Mouse (Mus musculus): ENCODE data around the gene Cyp11a1. TPM values are rescaled to one million over a fixed set of nuclear protein-coding genes. Genes with fewer than 3 reads are reported as not detected.

The Cyp11a1 gene
- polyA plus RNA-seq, 1 experiment from 2014 or later, result 2.9 TPM

DNA sequence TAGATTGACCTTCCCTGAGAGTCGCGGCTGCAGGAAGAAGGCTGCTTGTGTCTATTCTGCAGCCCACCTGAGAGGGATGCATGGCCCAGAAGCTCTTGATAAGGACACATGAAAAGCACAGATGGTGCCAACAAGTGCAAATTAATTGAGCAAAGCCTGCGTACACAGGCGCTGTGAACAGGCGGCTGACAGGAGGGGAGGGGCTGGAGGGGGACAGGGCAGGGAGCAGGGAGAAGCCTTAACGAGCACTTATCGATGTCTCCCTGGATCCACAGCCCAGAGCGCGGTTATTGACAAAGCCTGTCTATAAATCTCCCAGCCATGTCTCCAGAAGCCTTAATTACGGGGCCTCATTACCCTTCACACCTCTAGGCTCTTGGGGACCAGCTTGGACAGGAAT, 38.6 kb downstream of the Cyp11a1 start:
- WGBS (ENCODE audit: insufficient replicate concordance), result 43% methylated on average over 10 of the region's 10 CpGs
- no peak for ATAC-seq (ENCODE audit: low read depth)

DNA sequence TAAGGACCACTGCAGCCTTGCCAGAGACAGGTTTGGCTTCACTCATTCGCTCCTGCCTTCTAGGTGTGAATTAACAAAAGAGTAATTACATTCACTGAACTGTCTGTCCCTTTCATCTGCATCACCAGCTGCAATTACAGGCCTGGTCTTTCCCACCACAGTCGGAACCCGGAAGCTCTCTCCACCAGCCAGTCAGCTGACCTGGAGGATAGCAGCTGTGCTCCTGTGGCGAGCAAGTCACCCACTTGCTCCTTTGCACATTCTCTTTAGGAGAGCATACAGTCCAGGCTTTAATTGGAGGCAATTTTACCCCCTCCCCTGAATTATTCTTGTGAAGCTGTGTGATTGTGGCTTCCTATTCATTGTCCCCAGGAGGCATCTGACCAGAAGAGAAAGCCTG, 39.4 kb downstream of the Cyp11a1 start:
- no peaks in the 10 kb centered on the region; the same call in 1 of the 2 replicates for H3K27me3 ChIP-seq (ENCODE audit: control insufficient read depth, insufficient read depth, low read depth, low read length)
- no peaks in the 10 kb centered on the region for H3K9me3 ChIP-seq (replicated peaks; ENCODE audit: control insufficient read depth, low read length)
- H3K4me1 ChIP-seq (ENCODE audit: control insufficient read depth, low read depth, low read length), result no peaks in the 10 kb centered on the region
- H3K4me3 ChIP-seq (ENCODE audit: low read depth, low read length), result no peak overlapping the region
- no peak overlapping the region for H3K9ac ChIP-seq (ENCODE audit: low read depth, low read length)
- WGBS (ENCODE audit: insufficient replicate concordance), result 25% methylated on average over 4 of the region's 4 CpGs
- H3K36me3 ChIP-seq (ENCODE audit: control insufficient read depth, insufficient read depth), result no peaks in the 10 kb centered on the region
- ATAC-seq (ENCODE audit: low read depth), result no peak
- H3K4me2 ChIP-seq (ENCODE audit: low read depth, low read length), result no peak overlapping the region
- H3K27ac ChIP-seq (ENCODE audit: low read length), result no peak overlapping the region

More for the DNA sequence above, 38.6 kb downstream of the Cyp11a1 start:
- H3K4me2 ChIP-seq (ENCODE audit: low read depth, low read length), result no peak overlapping the region
- no peak overlapping the region for H3K4me3 ChIP-seq (ENCODE audit: low read depth, low read length)
- H3K27me3 ChIP-seq (ENCODE audit: control insufficient read depth, insufficient read depth, low read depth, low read length), result no peaks in the 10 kb centered on the region; the same call in 1 of the 2 replicates
- no peaks in the 10 kb centered on the region for H3K9me3 ChIP-seq (replicated peaks; ENCODE audit: control insufficient read depth, low read length)
- H3K4me1 ChIP-seq (ENCODE audit: control insufficient read depth, low read depth, low read length), result no peaks in the 10 kb centered on the region
- no peaks in the 10 kb centered on the region for H3K36me3 ChIP-seq (ENCODE audit: control insufficient read depth, insufficient read depth)
- no peak overlapping the region for H3K9ac ChIP-seq (ENCODE audit: low read depth, low read length)
- H3K27ac ChIP-seq (ENCODE audit: low read length), result no peak overlapping the region

DNA sequence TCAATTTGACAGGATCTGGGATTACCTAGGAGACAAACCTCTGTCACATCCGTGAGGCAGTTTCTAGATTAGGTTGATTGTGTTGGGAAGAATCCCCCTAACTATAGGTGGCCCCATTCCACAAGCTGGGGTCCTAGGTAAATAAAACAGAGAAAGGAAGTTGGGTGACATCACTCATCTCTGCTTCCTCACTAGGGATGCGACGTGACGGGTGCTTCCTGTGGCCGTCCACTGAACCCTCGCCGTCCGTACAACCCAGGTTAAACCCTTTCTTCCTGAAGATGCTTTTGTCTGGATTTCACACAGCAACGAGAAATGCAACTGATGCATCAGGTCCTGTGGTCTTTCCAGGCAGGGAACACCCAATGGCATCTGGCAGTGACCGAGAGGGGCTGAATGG, 40.9 kb downstream of the Cyp11a1 start:
- ATAC-seq (ENCODE audit: low read depth), result no peak
- Histone ChIP-seq H3K9ac (ENCODE audit: low read depth, low read length) (no peak overlapping the region), H3K4me2 (ENCODE audit: low read depth, low read length) (no peak overlapping the region), H3K4me1 (ENCODE audit: control insufficient read depth, low read depth, low read length) (no peaks in the 10 kb centered on the region), H3K27me3 (ENCODE audit: control insufficient read depth, insufficient read depth, low read depth, low read length) (no peaks in the 10 kb centered on the region; the same call in 1 of the 2 replicates), H3K9me3 (replicated peaks; ENCODE audit: control insufficient read depth, low read length) (no peaks in the 10 kb centered on the region), H3K36me3 (ENCODE audit: control insufficient read depth, insufficient read depth) (no peaks in the 10 kb centered on the region), H3K27ac (ENCODE audit: low read length) (no peak overlapping the region), H3K4me3 (ENCODE audit: low read depth, low read length) (no peak overlapping the region)
- 17% methylated on average over 10 of the region's 10 CpGs for WGBS (ENCODE audit: insufficient replicate concordance)

DNA sequence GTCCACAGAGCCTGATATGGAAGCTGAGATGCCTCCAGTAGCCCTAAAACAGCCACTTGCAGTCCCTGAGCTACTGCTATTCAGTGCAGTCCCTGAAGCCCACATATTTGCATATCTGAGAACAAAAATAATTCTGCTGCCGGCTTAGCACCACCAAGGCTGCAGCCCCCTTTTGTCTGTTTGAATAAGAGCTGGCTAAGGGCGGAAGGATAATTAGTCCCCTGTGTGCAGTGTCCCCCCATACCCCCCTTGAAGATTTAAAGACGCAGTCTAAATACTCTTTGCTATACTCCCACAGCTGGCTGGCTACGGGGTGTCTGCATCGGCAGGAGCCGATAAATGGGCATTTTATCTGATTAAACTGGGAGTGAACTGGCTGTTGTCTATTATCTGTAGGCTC, 42.4 kb downstream of the Cyp11a1 start:
- H3K27ac ChIP-seq (ENCODE audit: low read length), result no peak overlapping the region
- no peaks in the 10 kb centered on the region for H3K9me3 ChIP-seq (replicated peaks; ENCODE audit: control insufficient read depth, low read length)
- no peak overlapping the region for H3K4me2 ChIP-seq (ENCODE audit: low read depth, low read length)
- H3K27me3 ChIP-seq (ENCODE audit: control insufficient read depth, insufficient read depth, low read depth, low read length), result no peaks in the 10 kb centered on the region; the same call in none of the 2 replicates
- H3K4me3 ChIP-seq (ENCODE audit: low read depth, low read length), result no peak overlapping the region
- no peak for ATAC-seq (ENCODE audit: low read depth)
- no peaks in the 10 kb centered on the region for H3K36me3 ChIP-seq (ENCODE audit: control insufficient read depth, insufficient read depth)
- no peaks in the 10 kb centered on the region for H3K4me1 ChIP-seq (ENCODE audit: control insufficient read depth, low read depth, low read length)
- 34% methylated on average over 6 of the region's 6 CpGs for WGBS (ENCODE audit: insufficient replicate concordance)
- H3K9ac ChIP-seq (ENCODE audit: low read depth, low read length), result no peak overlapping the region

DNA sequence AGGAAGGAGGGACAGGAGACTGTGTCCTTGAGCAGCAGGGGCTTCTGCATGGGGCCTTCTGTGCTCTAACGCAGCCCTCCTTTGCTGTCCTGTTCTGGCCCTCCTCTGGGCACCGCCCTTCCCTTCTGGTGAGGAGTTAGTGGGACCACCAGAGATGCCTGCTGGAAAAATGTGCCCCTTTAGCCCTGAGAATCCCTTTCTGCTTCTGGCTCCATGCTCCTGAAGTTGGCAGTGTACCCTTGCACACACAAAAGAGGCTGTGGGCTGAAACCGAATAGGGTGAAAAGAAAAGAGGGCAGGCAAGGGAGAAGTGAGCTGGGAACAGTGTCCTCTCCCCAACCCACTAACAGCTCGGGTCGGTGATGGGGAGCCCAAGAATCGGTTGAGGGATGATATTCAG, 43.0 kb downstream of the Cyp11a1 start:
- no peak overlapping the region for H3K4me2 ChIP-seq (ENCODE audit: low read depth, low read length)
- 44% methylated on average over 6 of the region's 6 CpGs for WGBS (ENCODE audit: insufficient replicate concordance)
- H3K9me3 ChIP-seq (replicated peaks; ENCODE audit: control insufficient read depth, low read length), result no peaks in the 10 kb centered on the region
- H3K4me3 ChIP-seq (ENCODE audit: low read depth, low read length), result no peak overlapping the region
- H3K9ac ChIP-seq (ENCODE audit: low read depth, low read length), result no peak overlapping the region
- H3K27me3 ChIP-seq (ENCODE audit: control insufficient read depth, insufficient read depth, low read depth, low read length), result no peaks in the 10 kb centered on the region; the same call in none of the 2 replicates
- ATAC-seq (ENCODE audit: low read depth), result no peak
- no peak overlapping the region for H3K27ac ChIP-seq (ENCODE audit: low read length)
- H3K36me3 ChIP-seq (ENCODE audit: control insufficient read depth, insufficient read depth), result no peaks in the 10 kb centered on the region
- H3K4me1 ChIP-seq (ENCODE audit: control insufficient read depth, low read depth, low read length), result no peaks in the 10 kb centered on the region

DNA sequence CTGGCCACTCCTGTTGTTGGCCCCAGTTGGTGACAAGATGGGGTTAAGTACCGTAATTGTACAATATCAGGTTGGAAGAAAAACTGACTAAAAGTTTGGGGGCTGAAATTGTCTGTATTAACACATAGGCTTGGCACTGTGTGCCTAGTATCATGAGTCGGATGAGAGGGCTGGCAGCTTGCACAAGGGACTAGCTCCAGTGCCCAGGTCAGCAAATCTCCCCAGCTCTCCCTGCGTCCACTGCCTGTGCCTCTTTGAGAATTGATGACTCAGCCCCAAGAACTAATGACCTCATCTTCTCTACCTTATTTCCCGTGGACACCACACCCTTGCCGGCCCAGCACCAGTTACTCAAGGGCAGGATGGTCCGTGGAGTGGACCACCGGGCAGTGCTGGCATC, 43.6 kb downstream of the Cyp11a1 start:
- WGBS (ENCODE audit: insufficient replicate concordance), result 53% methylated on average over 7 of the region's 7 CpGs
- H3K27ac ChIP-seq (ENCODE audit: low read length), result no peak overlapping the region
- ATAC-seq (ENCODE audit: low read depth), result no peak

DNA sequence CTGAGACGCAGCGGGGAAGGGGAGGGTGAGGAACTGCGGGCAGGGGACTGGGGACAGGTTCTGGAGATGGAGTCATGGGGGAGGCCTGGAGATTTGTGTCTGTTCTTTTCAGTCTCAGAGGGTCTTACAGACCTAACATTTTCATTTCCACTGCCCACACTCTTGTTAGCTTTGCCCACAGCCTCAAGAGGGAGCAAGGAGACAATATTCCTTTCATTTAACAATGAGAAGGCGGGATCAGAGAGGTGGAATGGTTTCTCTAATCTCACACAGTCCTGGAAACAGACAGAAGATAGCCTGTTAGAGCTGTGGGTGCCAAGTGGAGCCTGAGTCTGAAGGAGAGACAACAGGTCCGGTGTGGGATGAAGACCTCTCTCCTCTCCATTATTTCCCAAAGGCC, 45.7 kb downstream of the Cyp11a1 start:
- no peaks in the 10 kb centered on the region for H3K4me1 ChIP-seq (ENCODE audit: control insufficient read depth, low read depth, low read length)
- no peak overlapping the region for H3K27ac ChIP-seq (ENCODE audit: low read length)
- H3K9me3 ChIP-seq (replicated peaks; ENCODE audit: control insufficient read depth, low read length), result no peaks in the 10 kb centered on the region
- H3K9ac ChIP-seq (ENCODE audit: low read depth, low read length), result no peak overlapping the region
- ATAC-seq (ENCODE audit: low read depth), result no peak
- H3K4me3 ChIP-seq (ENCODE audit: low read depth, low read length), result no peak overlapping the region
- no peaks in the 10 kb centered on the region; the same call in 1 of the 2 replicates for H3K27me3 ChIP-seq (ENCODE audit: control insufficient read depth, insufficient read depth, low read depth, low read length)
- H3K36me3 ChIP-seq (ENCODE audit: control insufficient read depth, insufficient read depth), result no peaks in the 10 kb centered on the region
- 24% methylated on average over 5 of the region's 5 CpGs for WGBS (ENCODE audit: insufficient replicate concordance)
- no peak overlapping the region for H3K4me2 ChIP-seq (ENCODE audit: low read depth, low read length)

More for the DNA sequence above, 43.6 kb downstream of the Cyp11a1 start:
- no peak overlapping the region for H3K4me3 ChIP-seq (ENCODE audit: low read depth, low read length)
- H3K9ac ChIP-seq (ENCODE audit: low read depth, low read length), result no peak overlapping the region
- H3K9me3 ChIP-seq (replicated peaks; ENCODE audit: control insufficient read depth, low read length), result no peaks in the 10 kb centered on the region
- no peaks in the 10 kb centered on the region for H3K4me1 ChIP-seq (ENCODE audit: control insufficient read depth, low read depth, low read length)
- no peaks in the 10 kb centered on the region for H3K36me3 ChIP-seq (ENCODE audit: control insufficient read depth, insufficient read depth)
- no peaks in the 10 kb centered on the region; the same call in none of the 2 replicates for H3K27me3 ChIP-seq (ENCODE audit: control insufficient read depth, insufficient read depth, low read depth, low read length)
- no peak overlapping the region for H3K4me2 ChIP-seq (ENCODE audit: low read depth, low read length)

DNA sequence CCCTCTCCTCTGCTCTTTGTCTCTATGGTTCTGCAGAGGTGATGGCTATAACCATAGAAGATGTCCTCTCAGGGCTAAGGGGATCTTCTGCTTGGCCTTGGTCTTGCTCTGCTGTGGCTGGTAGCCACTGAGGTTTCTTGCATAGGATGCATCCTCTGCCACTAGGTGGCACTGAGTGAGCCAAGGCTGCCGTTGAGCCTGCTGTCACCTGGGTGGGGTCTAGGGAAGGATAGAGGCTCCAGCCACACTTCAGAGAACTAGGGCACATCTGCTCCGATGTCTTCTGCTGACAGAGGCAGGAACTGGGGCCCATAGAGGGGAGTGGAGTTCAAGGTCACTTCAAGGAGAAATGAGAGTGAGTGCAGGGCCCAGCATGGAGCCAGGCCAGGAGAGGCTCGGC, 46.9 kb downstream of the Cyp11a1 start:
- no peak for ATAC-seq (ENCODE audit: low read depth)

DNA sequence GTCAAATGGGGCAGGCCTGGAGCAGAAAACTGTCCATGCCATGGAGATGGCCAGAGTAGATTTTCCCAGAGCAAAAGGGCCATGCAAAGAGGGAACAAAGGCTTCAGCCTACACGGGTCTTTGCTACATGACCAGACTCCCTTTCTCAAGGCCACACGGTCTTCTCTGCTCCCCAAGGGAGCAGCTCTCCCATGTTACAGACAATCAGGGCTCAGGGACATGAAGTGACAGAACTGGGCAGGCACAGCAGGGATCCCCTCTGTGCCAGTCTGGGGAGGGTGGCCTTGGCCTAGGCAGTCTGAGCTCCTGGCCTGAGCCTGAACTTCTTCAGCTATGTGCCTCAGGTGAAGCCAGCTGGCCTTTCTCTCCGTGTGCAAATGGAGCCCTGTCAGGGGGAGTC, 47.3 kb downstream of the Cyp11a1 start:
- ATAC-seq (ENCODE audit: low read depth), result no peak
- no peak overlapping the region for H3K4me3 ChIP-seq (ENCODE audit: low read depth, low read length)
- no peaks in the 10 kb centered on the region for H3K36me3 ChIP-seq (ENCODE audit: control insufficient read depth, insufficient read depth)
- no peak overlapping the region for H3K4me2 ChIP-seq (ENCODE audit: low read depth, low read length)
- no peaks in the 10 kb centered on the region for H3K4me1 ChIP-seq (ENCODE audit: control insufficient read depth, low read depth, low read length)
- no peak overlapping the region for H3K9ac ChIP-seq (ENCODE audit: low read depth, low read length)
- H3K27ac ChIP-seq (ENCODE audit: low read length), result no peak overlapping the region
- WGBS (ENCODE audit: insufficient replicate concordance), result 45% methylated on average over 3 of the region's 3 CpGs
- no peaks in the 10 kb centered on the region; the same call in 1 of the 2 replicates for H3K27me3 ChIP-seq (ENCODE audit: control insufficient read depth, insufficient read depth, low read depth, low read length)
- H3K9me3 ChIP-seq (replicated peaks; ENCODE audit: control insufficient read depth, low read length), result no peaks in the 10 kb centered on the region

More for the DNA sequence above, 46.9 kb downstream of the Cyp11a1 start:
- Histone ChIP-seq H3K27ac (ENCODE audit: low read length) (no peak overlapping the region), H3K9ac (ENCODE audit: low read depth, low read length) (no peak overlapping the region), H3K36me3 (ENCODE audit: control insufficient read depth, insufficient read depth) (no peaks in the 10 kb centered on the region), H3K4me3 (ENCODE audit: low read depth, low read length) (no peak overlapping the region), H3K9me3 (replicated peaks; ENCODE audit: control insufficient read depth, low read length) (no peaks in the 10 kb centered on the region), H3K4me1 (ENCODE audit: control insufficient read depth, low read depth, low read length) (no peaks in the 10 kb centered on the region), H3K27me3 (ENCODE audit: control insufficient read depth, insufficient read depth, low read depth, low read length) (no peaks in the 10 kb centered on the region; the same call in 1 of the 2 replicates), H3K4me2 (ENCODE audit: low read depth, low read length) (no peak overlapping the region)
- 26% methylated on average over 3 of the region's 3 CpGs for WGBS (ENCODE audit: insufficient replicate concordance)

Measured in liver, embryonic 16.5 days (tissue).